Mouse (Mus musculus) olfactory bulb, adult 2 months (tissue): ENCODE results near the gene Slc16a4.
"Not testable (repeated sequence)": the region's sequence is repeated elsewhere in the genome, so short reads cannot be mapped to it uniquely, and the experiment has no call there.

Experiments used
- CTCF ChIP-seq: fragments of 200-500 bp; IDR thresholded peaks from 2 replicates; pipeline ENCODE4 v1.5.1; 2012; ENCODE audit warnings: low read depth, mild to moderate bottlenecking, low read length, moderate library complexity; ENCODE audit not compliant: insufficient read depth
- POLR2A ChIP-seq: fragments of 200-500 bp; IDR thresholded peaks from 2 replicates; pipeline ENCODE4 v1.6.1; 2012; ENCODE audit warnings: mild to moderate bottlenecking, low read depth, low read length, moderate library complexity; ENCODE audit not compliant: insufficient read depth

DNA sequence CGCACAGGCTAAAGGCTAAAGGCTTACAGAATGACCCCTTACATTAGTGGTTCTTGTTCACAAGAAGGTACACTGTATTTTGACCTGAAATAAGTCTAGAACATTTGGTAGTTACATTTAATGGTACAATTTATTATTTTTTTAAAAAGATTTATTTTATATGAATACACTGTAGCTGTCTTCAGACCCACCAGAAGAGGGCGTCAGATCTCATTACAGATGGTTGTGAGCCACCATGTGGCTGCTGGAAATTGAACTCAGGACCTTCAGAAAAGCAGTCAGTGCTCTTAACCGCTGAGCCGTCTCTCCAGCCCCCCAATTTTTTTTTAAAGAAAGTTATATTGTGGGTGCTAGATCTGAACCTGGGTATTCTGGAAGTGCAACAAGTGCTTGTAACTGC is 5.9 kb downstream of the Slc16a4 start:
- not testable (repeated sequence) for TF ChIP-seq CTCF, POLR2A
